Mouse (Mus musculus) ES-Bruce4 (cell line): ENCODE data around the gene Nelfb.

Experiments
- CTCF ChIP-seq: IDR thresholded peaks from one replicate; pipeline ENCODE4 v1.8.1; 2011; ENCODE audit warnings: low read depth, low read length
- POLR2A ChIP-seq: IDR thresholded peaks from one replicate; pipeline ENCODE4 v1.8.1; 2011; ENCODE audit warnings: low read length; ENCODE audit not compliant: insufficient read depth

DNA sequence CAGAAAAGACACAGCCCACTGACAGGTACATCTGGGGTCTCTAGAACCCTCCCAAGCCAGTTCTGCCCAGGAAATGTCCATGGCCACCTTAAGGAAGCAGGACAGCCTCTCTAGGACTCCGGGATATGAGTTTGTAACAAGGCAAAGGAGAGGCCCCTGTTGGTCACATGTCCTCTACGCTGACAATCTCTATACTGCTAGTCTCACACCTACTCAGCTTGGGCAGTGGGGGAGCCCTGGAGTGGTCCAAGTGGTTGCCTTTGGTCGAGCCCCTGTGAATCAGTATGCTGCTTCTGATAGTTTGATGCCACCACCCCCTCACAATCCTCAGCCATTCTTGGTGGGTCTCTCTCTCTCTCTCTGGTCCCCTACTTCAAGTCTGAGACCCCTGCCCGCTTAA lies 43.8 kb downstream of the Nelfb start:
- TF ChIP-seq CTCF (no peak), POLR2A (no peak)
